Mouse (Mus musculus) MEL (cell line): ENCODE data around the gene S100a4.

Experiments
- CTCF ChIP-seq, 3 experiments: IDR thresholded peaks in 2 of 3; conservative IDR thresholded peaks in 1 of 3; 2 replicates each; pipeline ENCODE4 v1.5.1; 2011 to 2012; ENCODE audit warnings: low read length in 3 of 3, low read depth in 2 of 3, mild to moderate bottlenecking in 2 of 3, improper control_type of control experiment in 1 of 3, inconsistent platforms in 1 of 3, mixed read lengths in 1 of 3, moderate library complexity in 1 of 3; ENCODE audit not compliant: control insufficient read depth in 1 of 3, insufficient read depth in 1 of 3, poor library complexity in 1 of 3, severe bottlenecking in 1 of 3
- E2F4 ChIP-seq: IDR thresholded peaks from 2 replicates; pipeline ENCODE4 v1.6.1; 2011; ENCODE audit warnings: low read depth, low read length, improper control_type of control experiment, borderline replicate concordance
- USF1 ChIP-seq: IDR thresholded peaks from 2 replicates; pipeline ENCODE4 v1.6.1; 2014; ENCODE audit warnings: low read depth, mild to moderate bottlenecking, inconsistent platforms, low read length, improper control_type of control experiment, moderate library complexity

GRCm38 (mm10) chr3:90621552-90621951 lies 18.0 kb downstream of the S100a4 start:
- TF ChIP-seq E2F4, result no peak
- TF ChIP-seq USF1, result no peak
- TF ChIP-seq CTCF (IDR thresholded peaks at IDR 0.05 in 2 of 3, conservative IDR thresholded peaks at IDR 0.05 in 1 of 3; ENCODE audit: control insufficient read depth in 1 of 3, insufficient read depth in 1 of 3, low read depth in 2 of 3, low read length in 3 of 3, poor library complexity in 1 of 3, severe bottlenecking in 1 of 3), result no peak
